Mouse (Mus musculus): ENCODE measurements around the gene Diaph3. TPM values are rescaled to one million over a fixed set of nuclear protein-coding genes. Genes with fewer than 3 reads are reported as not detected.

The Diaph3 gene
- total RNA-seq, 2 experiments from 2014 or later: 3.8 to 4.1 TPM

Small RNAs within 50 kb of the gene (microRNA-seq; reads per million reads assigned to microRNA genes)
- gene Gm23438: not detected

All from left cerebral cortex, postnatal 36 days (tissue).